Mouse (Mus musculus) heart, adult 10 weeks (tissue): ENCODE results near the gene Ankrd60. TPM values are rescaled to one million over a fixed set of nuclear protein-coding genes. Genes with fewer than 3 reads are reported as not detected.

ENCODE experiments used
- polyA plus RNA-seq: library from polyadenylated mRNA; stranded (reverse); fragments of 350-450 nt; fragmentation: Illumina TruSeq; extraction: RNeasy Lipid Tissue Mini Kit (QIAGEN cat#74804); gene quantifications from one replicate; pipeline ENCODE4 v1.2.3, GENCODE M21; 2014; ENCODE audit warnings: low read depth, low replicate concordance

The Ankrd60 gene
- polyA plus RNA-seq = not detected

GRCm38 (mm10) chr2:173577669-173578557 is at the start of gene Ankrd60:
Gene Ankrd60 (minus strand): TSS chr2:173578365.

GRCm38 (mm10) chr2:173522376-173522775 is 55.8 kb downstream of the Ankrd60 start, which contains the start of gene 1700021F07Rik:
Gene 1700021F07Rik (plus strand): TSS chr2:173522586.

Other genes with a start within 250 kb of the Ankrd60 start
- not detected for gene 1700021F07Rik, start 55.8 kb downstream of the Ankrd60 start, polyA plus RNA-seq
- 22.5 TPM for gene Rab22a, start 81.4 kb upstream of the Ankrd60 start, polyA plus RNA-seq
- gene 1700010B08Rik, start 141.1 kb upstream of the Ankrd60 start, polyA plus RNA-seq = not detected
- 85.6 TPM for gene Vapb, start 159.1 kb upstream of the Ankrd60 start, polyA plus RNA-seq